Mouse (Mus musculus) liver, embryonic 11.5 days (tissue): Measurements from ENCODE around the gene Trit1. TPM values are rescaled to one million over a fixed set of nuclear protein-coding genes. Genes with fewer than 3 reads are reported as not detected.
A peak's percentile ranks its signal among the peaks of the same experiment; 100 is the strongest.

Experiments used
- ATAC-seq: fragments of 200-750 bp; cut with Nextera tagmentation; replicated peaks from 2 replicates; pipeline ENCODE4 v1.8.0; 2017; ENCODE audit warnings: moderate number of reproducible peaks, mild to moderate bottlenecking, moderate TSS enrichment, moderate library complexity; ENCODE audit not compliant: low FRiP score
- DNase-seq: peaks from one replicate; pipeline ENCODE4 v3.0.0-alpha.2; 2017; ENCODE audit warnings: low spot score
- H3K27ac ChIP-seq: fragments of 300-500 bp; sonication (generic); 2 replicates; pipeline ENCODE4 v1.5.1; 2014; ENCODE audit warnings: mild to moderate bottlenecking, low read depth, low read length, control low read depth
- H3K27me3 ChIP-seq: fragments of 300-500 bp; sonication (generic); replicated peaks from 2 replicates; pipeline ENCODE4 v1.6.1; 2014; ENCODE audit warnings: low read length, mixed read lengths; ENCODE audit not compliant: control insufficient read depth, insufficient read depth
- H3K36me3 ChIP-seq: fragments of 300-500 bp; sonication (generic); 2 replicates; pipeline ENCODE4 v1.6.1; 2014; ENCODE audit warnings: mild to moderate bottlenecking, low read length, moderate library complexity, mixed read lengths; ENCODE audit not compliant: control insufficient read depth, insufficient read depth
- H3K4me1 ChIP-seq: fragments of 300-500 bp; sonication (generic); replicated peaks from 2 replicates; pipeline ENCODE4 v1.6.1; 2014; ENCODE audit warnings: low read length, mixed read lengths; ENCODE audit not compliant: control insufficient read depth, insufficient read depth
- H3K4me2 ChIP-seq: fragments of 300-500 bp; sonication (generic); 2 replicates; pipeline ENCODE4 v1.6.1; 2014; ENCODE audit warnings: mild to moderate bottlenecking, control low read depth, moderate library complexity
- H3K4me3 ChIP-seq: fragments of 300-500 bp; sonication (generic); 2 replicates; pipeline ENCODE4 v1.5.1; 2014; ENCODE audit warnings: low read depth, low read length, control low read depth
- H3K9ac ChIP-seq: fragments of 300-500 bp; sonication (generic); 2 replicates; pipeline ENCODE4 v1.6.1; 2014; ENCODE audit warnings: low read depth, low read length, control low read depth
- H3K9me3 ChIP-seq: fragments of 300-500 bp; sonication (generic); 2 replicates; pipeline ENCODE4 v1.6.1; 2016; ENCODE audit warnings: low read length, inconsistent platforms, mixed read lengths; ENCODE audit not compliant: control insufficient read depth
- WGBS: fragments of 180-500 bp; shearing (Covaris S2); extraction: QIAGEN DNeasy Blood & Tissue Kit; methylation state at CpG from one replicate; pipeline ENCODE4 v1.1.7; 2014; 5-methylcytosine and 5-hydroxymethylcytosine counted together
- polyA plus RNA-seq: library from polyadenylated mRNA; unstranded; fragments of >200 nt; fragmentation: Nextera tagmentation; extraction: Ambion mirVana; gene quantifications from 2 replicates; pipeline ENCODE4 v1.2.1, GENCODE M21; 2014

Trit1 gene
- polyA plus RNA-seq, 1 experiment from 2014 or later = 17.2 TPM

DNA sequence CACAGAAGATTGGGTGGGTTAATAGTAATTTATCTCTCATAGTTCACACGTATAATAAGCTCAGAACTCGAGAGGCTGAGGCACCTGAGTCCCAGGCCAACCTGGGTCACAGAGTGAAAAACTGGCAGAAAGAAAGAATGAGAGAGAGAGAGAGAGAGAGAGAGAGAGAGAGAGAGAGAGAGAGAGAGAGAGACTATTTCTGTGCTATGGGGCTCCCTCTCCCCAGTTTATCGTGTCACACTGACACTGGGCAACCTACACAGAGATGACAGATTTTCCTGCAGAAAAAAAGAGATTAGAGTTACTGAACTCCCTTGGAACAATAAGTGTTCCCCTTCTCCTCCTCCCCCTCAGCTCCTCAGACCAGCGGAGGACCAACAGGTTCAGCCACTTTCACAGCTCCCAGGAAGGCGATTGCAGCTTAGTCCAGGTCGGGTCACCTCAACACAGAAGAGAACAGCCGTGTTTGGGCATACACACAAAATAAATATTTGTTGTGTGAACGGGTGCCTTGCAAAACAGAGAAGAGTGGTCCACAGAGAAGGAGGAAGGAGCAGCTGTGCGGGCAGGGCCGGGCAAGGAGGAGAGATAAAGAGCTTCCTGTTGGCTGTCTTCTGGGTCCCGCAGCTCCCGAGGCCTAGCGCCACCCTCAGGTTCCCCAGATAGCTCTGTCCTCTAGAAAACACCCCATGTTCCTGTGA is 55.0 kb downstream of the Trit1 start:
- H3K4me1 ChIP-seq = peaks cover 6% of the 10 kb centered on the region; the same call in 1 of the 2 replicates
- peak; percentile 80 for ATAC-seq
- H3K9ac ChIP-seq = no peak overlapping the region
- H3K36me3 ChIP-seq = no peaks in the 10 kb centered on the region
- DNase-seq = peak; percentile 69
- WGBS = 6% methylated on average over 13 of the region's 13 CpGs
- H3K4me2 ChIP-seq = peak overlapping the region; percentile 60
- no peak overlapping the region for H3K27ac ChIP-seq
- peak overlapping the region; percentile 28 for H3K4me3 ChIP-seq
- no peaks in the 10 kb centered on the region for H3K9me3 ChIP-seq
- peaks cover 2% of the 10 kb centered on the region; the same call in 1 of the 2 replicates for H3K27me3 ChIP-seq

DNA sequence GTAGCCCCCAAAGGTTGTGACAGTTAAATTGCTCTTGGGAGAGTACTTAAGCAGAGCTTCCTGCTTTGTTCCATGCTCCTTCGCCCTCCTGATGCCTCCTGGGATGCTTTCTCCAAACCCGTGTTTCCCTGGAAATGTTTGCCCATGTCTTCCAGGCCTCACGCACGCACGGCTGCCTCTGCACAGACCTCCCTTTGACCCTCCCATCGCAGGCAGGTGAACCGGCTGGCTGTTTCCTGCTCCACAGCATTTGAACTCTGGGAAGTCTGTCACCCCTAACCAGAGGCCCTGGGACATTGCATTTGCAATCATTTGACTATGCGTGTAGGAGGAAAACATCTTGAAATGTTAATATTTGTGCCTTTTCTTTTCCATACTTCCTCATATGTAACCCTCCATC is 60.5 kb downstream of the Trit1 start:
- Histone ChIP-seq H3K9me3 (no peaks in the 10 kb centered on the region), H3K4me1 (no peaks in the 10 kb centered on the region), H3K27ac (no peak overlapping the region), H3K4me2 (no peak overlapping the region), H3K27me3 (0 out of 2 replicates have a peak, but pooled peaks cover 4% of the 10 kb centered on the region), H3K36me3 (no peaks in the 10 kb centered on the region), H3K4me3 (no peak overlapping the region), H3K9ac (no peak overlapping the region)
- ATAC-seq (no peak), DNase-seq (no peak)
- WGBS = 60% methylated on average over 8 of the region's 8 CpGs

DNA sequence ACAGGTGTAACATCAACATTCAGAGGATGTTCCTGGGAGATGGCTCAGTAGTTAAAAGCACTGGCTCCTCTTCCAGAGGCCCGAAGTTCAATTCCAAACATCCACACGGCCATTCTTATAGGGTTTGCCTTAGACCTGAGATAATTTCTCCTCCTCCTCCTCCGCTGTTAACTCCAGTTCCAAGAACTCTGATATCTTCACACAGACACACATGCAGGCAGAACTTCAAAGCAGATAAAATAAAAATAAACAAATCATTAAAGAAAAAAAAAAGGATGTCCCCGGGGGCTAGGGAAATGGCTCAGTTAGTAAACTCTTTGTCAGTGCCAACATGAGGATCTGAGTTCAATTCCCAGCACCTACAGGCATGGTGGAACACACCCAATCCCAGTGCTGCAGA is 61.8 kb downstream of the Trit1 start:
- Histone ChIP-seq H3K4me1 (no peaks in the 10 kb centered on the region), H3K27ac (no peak overlapping the region), H3K4me3 (no peak overlapping the region), H3K9ac (no peak overlapping the region), H3K27me3 (0 out of 2 replicates have a peak, but pooled peaks cover 4% of the 10 kb centered on the region), H3K9me3 (no peaks in the 10 kb centered on the region), H3K36me3 (no peaks in the 10 kb centered on the region), H3K4me2 (no peak overlapping the region)
- DNase-seq = no peak
- peak; percentile 33; the same call in 1 of the 2 replicates for ATAC-seq
- 43% methylated on average over 4 of the region's 4 CpGs for WGBS

DNA sequence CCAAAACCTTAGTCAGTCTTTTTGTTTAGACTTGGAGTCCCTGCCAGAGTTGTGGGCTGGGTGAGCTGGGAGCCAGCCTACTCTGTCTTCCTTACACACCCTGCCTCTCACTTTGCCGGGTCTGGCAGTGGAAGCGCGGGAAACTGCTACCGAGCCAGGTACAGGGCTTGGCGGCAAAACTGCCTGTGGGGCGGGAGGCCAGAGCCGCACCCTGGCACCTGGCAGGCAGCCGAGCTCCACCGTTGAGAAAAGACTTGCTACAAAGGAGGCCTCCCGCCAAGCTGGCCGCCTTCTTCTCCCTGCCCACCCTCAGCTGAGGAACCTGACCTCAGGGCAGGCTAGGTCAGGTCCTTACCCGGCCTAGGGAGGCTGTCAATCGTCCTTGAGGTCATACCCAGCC is 64.4 kb downstream of the Trit1 start:
- Histone ChIP-seq H3K27ac (no peak overlapping the region), H3K4me2 (no peak overlapping the region), H3K27me3 (0 out of 2 replicates have a peak, but pooled peaks cover 4% of the 10 kb centered on the region), H3K9ac (no peak overlapping the region), H3K4me3 (no peak overlapping the region), H3K4me1 (no peaks in the 10 kb centered on the region), H3K9me3 (no peaks in the 10 kb centered on the region), H3K36me3 (no peaks in the 10 kb centered on the region)
- 54% methylated on average over 13 of the region's 13 CpGs for WGBS
- ATAC-seq (no peak), DNase-seq (no peak)

DNA sequence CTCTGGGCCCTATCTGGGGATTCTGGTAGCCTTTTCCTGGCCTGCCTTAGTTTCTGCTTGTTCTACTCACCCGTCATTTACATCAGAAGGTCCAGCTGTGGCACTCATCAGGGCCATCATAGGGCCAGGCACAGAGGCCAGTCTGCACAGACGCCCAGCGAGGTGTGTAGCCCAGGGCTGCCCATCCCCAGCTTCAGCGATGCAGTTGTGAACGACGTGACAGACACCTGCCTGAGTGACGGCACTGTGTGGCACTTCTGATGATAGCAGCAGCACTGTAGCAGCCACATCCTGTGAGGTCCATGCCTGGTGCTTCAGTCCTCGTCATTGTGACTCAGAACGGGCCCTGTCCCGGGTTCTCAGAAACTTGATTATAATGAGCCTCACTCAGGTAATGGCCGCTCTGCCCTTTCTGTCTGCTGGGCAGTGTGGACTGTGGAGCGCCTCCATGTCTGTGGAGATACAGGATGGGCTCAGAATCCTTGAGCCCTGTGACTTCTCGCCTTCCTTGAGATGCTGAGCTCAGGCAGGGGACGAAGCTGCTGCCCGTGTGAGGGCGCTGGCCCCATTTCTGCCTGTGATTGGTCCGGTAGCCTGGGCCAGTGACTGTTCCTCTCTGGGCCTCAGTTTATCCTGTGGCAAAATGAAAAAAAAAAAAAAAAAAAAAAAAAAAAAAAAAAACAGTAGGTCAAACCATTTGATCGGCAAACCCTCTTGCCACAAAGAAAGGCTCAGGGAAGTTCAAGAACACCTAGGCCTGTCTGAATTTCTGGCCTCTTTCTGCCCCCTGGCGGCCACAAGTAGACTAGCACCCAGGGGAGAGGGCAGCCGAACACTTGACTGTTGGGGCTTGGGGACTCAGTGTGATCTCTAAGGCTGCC is 66.1 kb downstream of the Trit1 start:
- Histone ChIP-seq H3K36me3 (no peaks in the 10 kb centered on the region), H3K4me3 (no peak overlapping the region), H3K9me3 (no peaks in the 10 kb centered on the region), H3K9ac (no peak overlapping the region), H3K4me1 (no peaks in the 10 kb centered on the region), H3K27ac (no peak overlapping the region), H3K27me3 (0 out of 2 replicates have a peak, but pooled peaks cover 4% of the 10 kb centered on the region), H3K4me2 (no peak overlapping the region)
- WGBS = 71% methylated on average over 20 of the region's 20 CpGs
- ATAC-seq = peak; percentile 68
- DNase-seq = no peak

DNA sequence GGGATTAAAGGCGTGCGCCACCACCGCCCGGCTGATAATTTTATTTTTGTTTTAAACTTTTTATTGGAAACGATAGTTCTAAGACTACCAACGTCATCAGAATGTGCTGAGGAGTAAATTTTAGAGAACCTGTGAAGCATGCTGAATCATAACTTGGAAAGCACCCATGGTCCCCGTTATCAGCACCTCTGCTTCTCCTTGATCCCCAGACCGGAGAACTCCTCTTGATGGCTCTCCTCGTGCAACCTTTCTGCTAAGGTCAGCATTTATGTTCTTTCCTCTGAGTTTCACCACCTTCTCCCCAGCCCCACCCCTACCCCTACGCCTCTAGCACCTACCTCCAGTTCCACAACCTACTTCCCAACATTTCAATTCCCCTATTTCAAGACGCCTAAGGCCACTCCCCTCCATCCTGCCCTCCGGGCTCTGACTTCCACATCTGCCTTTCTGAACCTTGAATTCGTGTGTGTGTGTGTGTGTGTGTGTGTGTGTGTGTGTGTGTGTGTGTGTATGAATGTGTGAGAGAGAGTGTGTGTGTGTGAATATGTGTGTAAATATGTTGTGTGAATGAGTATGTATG is 67.0 kb downstream of the Trit1 start:
- Histone ChIP-seq H3K4me1 (no peaks in the 10 kb centered on the region), H3K4me3 (no peak overlapping the region), H3K4me2 (no peak overlapping the region), H3K36me3 (no peaks in the 10 kb centered on the region), H3K27me3 (0 out of 2 replicates have a peak, but pooled peaks cover 4% of the 10 kb centered on the region), H3K9ac (no peak overlapping the region), H3K27ac (no peak overlapping the region), H3K9me3 (no peaks in the 10 kb centered on the region)
- DNase-seq (no peak), ATAC-seq (no peak)
- 60% methylated on average over 13 of the region's 13 CpGs for WGBS

DNA sequence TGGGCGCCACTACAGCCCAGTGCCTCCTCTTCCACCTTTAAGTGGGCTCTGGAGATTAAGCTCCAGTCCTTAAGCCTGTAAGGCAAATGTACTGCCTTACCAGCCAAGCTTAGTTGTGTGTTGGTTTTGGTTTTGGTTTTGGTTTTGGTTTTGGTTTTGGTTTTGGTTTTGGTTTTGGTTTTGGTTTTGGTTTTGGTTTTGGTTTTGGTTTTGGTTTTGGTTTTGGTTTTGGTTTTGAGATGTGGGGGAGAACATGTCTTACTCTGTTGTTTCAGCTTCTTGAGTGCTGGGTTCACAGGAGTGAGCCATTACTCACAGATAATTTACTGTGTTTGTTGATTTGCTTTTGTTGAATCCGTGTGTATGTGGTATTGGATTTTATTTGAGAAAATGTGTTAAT is 68.9 kb downstream of the Trit1 start:
- no peak overlapping the region for H3K9ac ChIP-seq
- H3K9me3 ChIP-seq = no peaks in the 10 kb centered on the region
- H3K4me2 ChIP-seq = no peak overlapping the region
- 68% methylated on average over 2 of the region's 2 CpGs for WGBS
- H3K36me3 ChIP-seq = no peaks in the 10 kb centered on the region
- ATAC-seq = no peak
- no peak overlapping the region for H3K27ac ChIP-seq
- H3K4me1 ChIP-seq = no peaks in the 10 kb centered on the region
- no peak for DNase-seq
- no peak overlapping the region for H3K4me3 ChIP-seq
- 0 out of 2 replicates have a peak, but pooled peaks cover 4% of the 10 kb centered on the region for H3K27me3 ChIP-seq

DNA sequence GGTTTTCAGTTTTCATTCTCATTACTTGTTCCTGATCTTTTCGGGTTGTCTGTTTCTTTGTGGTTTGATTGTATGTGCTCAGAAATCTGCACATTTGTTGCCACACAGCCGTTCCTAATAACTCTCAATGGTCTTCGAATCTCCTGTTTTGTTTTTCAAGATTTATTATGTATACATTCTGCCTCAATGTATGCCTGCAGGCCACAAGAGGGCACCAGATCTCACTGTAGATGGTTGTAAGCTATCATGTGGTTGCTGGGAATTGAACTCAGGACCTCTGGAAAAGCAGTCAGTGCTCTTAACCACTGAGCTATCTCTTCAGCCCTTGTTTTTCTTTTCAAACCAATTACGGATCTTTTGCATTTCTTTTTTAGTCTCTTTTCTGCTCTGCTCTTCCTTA is 70.0 kb downstream of the Trit1 start:
- 88% methylated on average over 4 of the region's 4 CpGs for WGBS
- Histone ChIP-seq H3K4me1 (no peaks in the 10 kb centered on the region), H3K9me3 (no peaks in the 10 kb centered on the region), H3K36me3 (no peaks in the 10 kb centered on the region), H3K9ac (no peak overlapping the region), H3K27ac (no peak overlapping the region), H3K4me3 (no peak overlapping the region), H3K4me2 (no peak overlapping the region), H3K27me3 (0 out of 2 replicates have a peak, but pooled peaks cover 3% of the 10 kb centered on the region)
- no peak for ATAC-seq
- DNase-seq = no peak
